Mouse (Mus musculus): ENCODE results near the gene Tha1.

DNA sequence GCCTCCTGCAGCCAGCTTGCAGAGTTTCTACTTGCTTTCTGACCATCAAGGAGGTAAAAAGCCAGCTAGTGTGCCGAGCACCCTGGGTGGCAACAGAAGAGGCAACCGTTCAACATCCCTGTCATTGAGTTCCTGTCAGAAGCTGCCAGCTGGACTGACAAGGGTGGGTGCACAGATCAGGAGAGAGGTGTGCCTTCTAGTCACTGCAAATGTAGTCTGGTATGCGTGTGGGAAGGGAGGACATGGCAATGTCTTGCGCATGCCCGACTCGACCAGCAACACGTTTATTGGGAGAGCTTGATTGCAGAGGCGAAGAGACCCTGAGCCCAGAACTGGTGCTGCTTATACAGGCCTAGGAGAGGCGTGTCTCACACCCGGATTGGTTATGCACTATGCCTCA lies 15.8 kb downstream of the Tha1 start:
- no peak for TF ChIP-seq CTCF (IDR thresholded peaks at IDR 0.05; ENCODE audit: borderline replicate concordance, insufficient read depth, low read depth, low read length)
- TF ChIP-seq POLR2A (IDR thresholded peaks at IDR 0.05; ENCODE audit: borderline replicate concordance, insufficient read depth, low read length): no peak
